Mouse (Mus musculus): Measurements from ENCODE around the gene Gpr33.

DNA sequence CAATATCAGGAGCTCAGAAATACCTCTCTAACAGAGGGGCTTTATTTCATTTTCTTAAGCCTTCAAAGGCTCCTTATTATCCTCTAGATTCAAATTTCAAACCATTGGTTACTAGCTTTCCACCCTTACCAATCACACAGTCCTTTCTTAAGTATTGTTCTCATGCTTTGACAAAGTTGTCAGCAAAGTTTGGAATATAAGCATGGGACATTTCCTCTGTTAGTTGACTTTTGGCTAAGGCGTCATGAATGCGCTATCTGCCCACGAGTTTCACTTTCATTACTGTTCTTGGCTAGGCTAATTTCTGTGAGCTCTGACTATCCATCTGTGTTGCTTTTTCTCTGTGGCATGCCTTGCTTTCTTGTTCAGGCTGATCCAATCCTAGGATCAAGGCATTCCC lies 25.1 kb downstream of the Gpr33 start:
- TF ChIP-seq CTCF (IDR thresholded peaks at IDR 0.05; ENCODE audit: insufficient read depth, low read depth, low read length) (no peak), POLR2A (IDR thresholded peaks at IDR 0.05; ENCODE audit: insufficient read depth, low read depth, low read length) (no peak)
